Mouse (Mus musculus) lung, postnatal 0 days (tissue): ENCODE measurements around the gene Prmt7.

Experiments used
- CTCF ChIP-seq: IDR thresholded peaks from 2 replicates; pipeline ENCODE4 v1.5.1; 2016; ENCODE audit warnings: antibody characterized with exemption, mild to moderate bottlenecking
- EP300 ChIP-seq: IDR thresholded peaks from 2 replicates; pipeline ENCODE4 v1.6.1; 2016; ENCODE audit warnings: antibody characterized with exemption, mild to moderate bottlenecking, control low read depth

GRCm38 (mm10) chr8:106169017-106169933 is 41.5 kb upstream of the Prmt7 start:
- TF ChIP-seq CTCF (no peak), EP300 (no peak)
